Mouse (Mus musculus): ENCODE measurements around the gene March9. TPM values are rescaled to one million over a fixed set of nuclear protein-coding genes. Genes with fewer than 3 reads are reported as not detected.

March9 gene
- polyA plus RNA-seq, 1 experiment from 2014 or later = 0.24 TPM

GRCm38 (mm10) chr10:127090560-127091411 is 30.8 kb upstream of the March9 start:
- Histone ChIP-seq H3K9me3 (no peaks in the 10 kb centered on the region), H3K36me3 (peaks cover 3% of the 10 kb centered on the region), H3K4me1 (peaks cover 30% of the 10 kb centered on the region), H3K4me3 (peak overlapping the region; percentile 39), H3K27me3 (ENCODE audit: insufficient read depth, poor library complexity, severe bottlenecking) (peaks cover 76% of the 10 kb centered on the region), H3K27ac (no peak overlapping the region)
- 9% methylated on average over 57 of the region's 57 CpGs for WGBS
- no peak for DNase-seq (ENCODE audit: low spot score)

GRCm38 (mm10) chr10:127085633-127086032 is 25.6 kb upstream of the March9 start:
- 61% methylated on average over 6 of the region's 6 CpGs for WGBS
- Histone ChIP-seq H3K27ac (no peak overlapping the region), H3K4me1 (peaks cover 27% of the 10 kb centered on the region), H3K27me3 (ENCODE audit: insufficient read depth, poor library complexity, severe bottlenecking) (peaks cover 81% of the 10 kb centered on the region), H3K4me3 (no peak overlapping the region), H3K36me3 (no peaks in the 10 kb centered on the region), H3K9me3 (no peaks in the 10 kb centered on the region)
- no peak for DNase-seq (ENCODE audit: low spot score)

DNA sequence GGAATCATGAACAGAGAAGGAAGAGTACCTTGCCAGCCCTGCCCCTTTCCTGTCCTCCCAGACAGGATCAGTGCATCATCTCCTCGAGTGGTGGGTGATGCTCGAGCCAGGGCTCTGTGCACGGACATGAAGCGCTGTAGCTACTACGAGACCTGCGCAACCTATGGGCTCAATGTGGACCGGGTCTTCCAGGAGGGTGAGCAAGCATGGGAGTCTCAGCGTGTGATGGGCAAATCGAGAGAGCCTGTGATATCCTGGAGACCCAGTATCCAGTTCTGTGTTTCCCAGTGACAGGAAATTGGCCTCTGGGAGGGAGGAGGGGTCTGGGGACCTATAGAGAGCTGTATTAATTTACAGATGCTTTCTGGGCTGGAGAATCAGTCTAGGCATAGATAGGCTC is 25.1 kb upstream of the March9 start:
- peaks cover 32% of the 10 kb centered on the region for H3K4me1 ChIP-seq
- 76% methylated on average over 9 of the region's 9 CpGs for WGBS

GRCm38 (mm10) chr10:127083915-127084306 is 23.9 kb upstream of the March9 start:
- Histone ChIP-seq H3K4me1 (peaks cover 43% of the 10 kb centered on the region), H3K27ac (0 out of 2 replicates have a peak overlapping the region, but pooled peaks have one; percentile 23), H3K9me3 (no peaks in the 10 kb centered on the region), H3K27me3 (ENCODE audit: insufficient read depth, poor library complexity, severe bottlenecking) (peaks cover 81% of the 10 kb centered on the region), H3K36me3 (no peaks in the 10 kb centered on the region), H3K4me3 (no peak overlapping the region)
- no peak for DNase-seq (ENCODE audit: low spot score)
- 50% methylated on average over 5 of the region's 5 CpGs for WGBS

More for the DNA sequence above, 25.1 kb upstream of the March9 start:
- DNase-seq (ENCODE audit: low spot score) = no peak
- no peaks in the 10 kb centered on the region for H3K36me3 ChIP-seq
- peaks cover 81% of the 10 kb centered on the region for H3K27me3 ChIP-seq (ENCODE audit: insufficient read depth, poor library complexity, severe bottlenecking)
- H3K4me3 ChIP-seq = no peak overlapping the region
- no peak overlapping the region for H3K27ac ChIP-seq
- no peaks in the 10 kb centered on the region for H3K9me3 ChIP-seq

GRCm38 (mm10) chr10:127083292-127083914 is 23.4 kb upstream of the March9 start:
- H3K4me3 ChIP-seq = no peak overlapping the region
- H3K9me3 ChIP-seq = no peaks in the 10 kb centered on the region
- peaks cover 81% of the 10 kb centered on the region for H3K27me3 ChIP-seq (ENCODE audit: insufficient read depth, poor library complexity, severe bottlenecking)
- 0 out of 2 replicates have a peak overlapping the region, but pooled peaks have one; percentile 23 for H3K27ac ChIP-seq
- H3K4me1 ChIP-seq = peaks cover 48% of the 10 kb centered on the region
- DNase-seq (ENCODE audit: low spot score) = no peak
- no peaks in the 10 kb centered on the region for H3K36me3 ChIP-seq
- 26% methylated on average over 8 of the region's 8 CpGs for WGBS

DNA sequence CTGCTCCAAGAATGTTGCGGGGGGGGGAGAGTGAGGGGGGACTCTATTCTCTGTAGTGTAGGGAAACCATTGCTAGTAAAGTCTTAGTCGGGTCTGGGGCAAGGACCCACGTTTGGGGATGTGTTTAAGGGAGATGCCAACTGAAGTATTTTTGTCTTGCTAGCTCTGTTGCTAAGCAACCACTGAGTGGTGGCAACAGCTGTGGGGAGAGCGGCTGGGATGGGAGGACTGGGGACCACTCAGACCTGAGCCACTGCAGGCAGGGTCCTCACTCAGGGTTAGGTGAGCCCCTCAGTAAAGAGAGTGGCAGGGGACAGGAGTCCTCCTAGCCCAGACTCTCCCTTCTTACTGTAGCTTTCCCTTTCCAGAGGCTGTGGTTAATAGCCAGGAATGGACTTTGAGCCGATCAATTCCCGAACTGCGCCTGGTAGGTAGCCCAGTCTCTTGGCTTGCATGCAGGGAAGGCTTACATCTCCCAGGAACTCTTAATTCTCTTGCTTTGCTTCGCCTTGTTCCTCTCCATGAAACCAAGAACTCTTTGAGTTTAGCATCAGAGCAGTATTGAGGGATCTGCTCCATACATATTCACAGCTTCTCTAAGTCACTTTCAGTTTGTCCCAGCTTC is 22.1 kb upstream of the March9 start:
- WGBS = 24% methylated on average over 8 of the region's 8 CpGs
- H3K4me3 ChIP-seq = peak overlapping the region; percentile 59; the same call in 1 of the 2 replicates
- peaks cover 51% of the 10 kb centered on the region for H3K4me1 ChIP-seq
- H3K27me3 ChIP-seq (ENCODE audit: insufficient read depth, poor library complexity, severe bottlenecking) = peaks cover 82% of the 10 kb centered on the region
- H3K27ac ChIP-seq = no peak overlapping the region
- H3K36me3 ChIP-seq = no peaks in the 10 kb centered on the region
- H3K9me3 ChIP-seq = no peaks in the 10 kb centered on the region
- DNase-seq (ENCODE audit: low spot score) = no peak

DNA sequence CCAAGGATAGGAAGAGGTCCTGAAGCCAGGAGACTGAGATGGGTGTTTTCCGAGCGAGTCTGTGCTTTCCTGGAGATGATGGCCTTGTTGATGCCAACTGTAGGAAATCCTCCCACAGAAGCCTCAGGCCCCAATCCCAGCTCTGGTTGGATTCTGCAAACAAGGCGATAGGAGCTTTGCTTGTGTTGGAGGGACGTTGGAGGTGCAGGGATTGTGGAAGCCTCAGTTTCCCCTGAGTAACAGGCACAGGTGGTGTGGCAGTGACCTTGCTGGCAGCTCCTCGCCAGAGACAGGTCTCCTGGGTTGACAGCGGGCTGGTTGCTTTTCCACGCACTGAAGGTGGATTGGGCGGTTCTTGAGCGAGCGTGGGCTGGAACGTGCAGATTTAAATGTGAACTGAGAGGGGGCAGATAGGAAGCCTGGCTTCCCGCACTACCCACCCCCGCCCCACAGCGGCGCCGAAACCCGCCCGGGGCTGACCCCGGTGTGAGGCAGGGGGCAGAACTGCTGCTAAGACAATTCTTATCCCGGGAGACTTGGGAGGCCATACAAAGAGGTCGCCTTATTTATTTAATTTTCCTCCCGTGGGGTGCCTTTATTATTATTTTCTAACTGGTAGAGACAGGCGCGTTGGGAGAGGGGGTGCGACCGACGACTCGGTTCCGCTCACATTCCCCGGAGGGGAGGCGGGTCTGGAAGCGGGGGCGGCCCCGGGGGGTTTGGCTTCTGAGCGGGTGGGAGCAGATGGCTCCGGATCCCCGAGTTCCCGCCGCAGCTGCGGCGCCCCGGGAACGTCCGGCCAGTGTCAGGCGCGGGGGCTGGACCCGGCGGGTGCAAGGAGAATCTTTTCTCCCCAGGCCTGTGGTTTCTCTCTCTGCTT is 21.2 kb upstream of the March9 start:
- peak overlapping the region; percentile 59 for H3K4me3 ChIP-seq
- H3K36me3 ChIP-seq = no peaks in the 10 kb centered on the region
- WGBS = 3% methylated on average over 48 of the region's 48 CpGs
- no peaks in the 10 kb centered on the region for H3K9me3 ChIP-seq
- no peak overlapping the region for H3K27ac ChIP-seq
- peaks cover 51% of the 10 kb centered on the region for H3K4me1 ChIP-seq
- H3K27me3 ChIP-seq (ENCODE audit: insufficient read depth, poor library complexity, severe bottlenecking) = peaks cover 87% of the 10 kb centered on the region
- DNase-seq (ENCODE audit: low spot score) = no peak

GRCm38 (mm10) chr10:127079665-127080391 is 19.8 kb upstream of the March9 start:
- no peaks in the 10 kb centered on the region for H3K9me3 ChIP-seq
- H3K27ac ChIP-seq = no peak overlapping the region
- no peaks in the 10 kb centered on the region for H3K36me3 ChIP-seq
- H3K4me3 ChIP-seq = peak overlapping the region; percentile 59
- DNase-seq (ENCODE audit: low spot score) = no peak
- WGBS = 2% methylated on average over 67 of the region's 70 CpGs
- peaks cover 51% of the 10 kb centered on the region for H3K4me1 ChIP-seq
- peaks cover 98% of the 10 kb centered on the region for H3K27me3 ChIP-seq (ENCODE audit: insufficient read depth, poor library complexity, severe bottlenecking)

DNA sequence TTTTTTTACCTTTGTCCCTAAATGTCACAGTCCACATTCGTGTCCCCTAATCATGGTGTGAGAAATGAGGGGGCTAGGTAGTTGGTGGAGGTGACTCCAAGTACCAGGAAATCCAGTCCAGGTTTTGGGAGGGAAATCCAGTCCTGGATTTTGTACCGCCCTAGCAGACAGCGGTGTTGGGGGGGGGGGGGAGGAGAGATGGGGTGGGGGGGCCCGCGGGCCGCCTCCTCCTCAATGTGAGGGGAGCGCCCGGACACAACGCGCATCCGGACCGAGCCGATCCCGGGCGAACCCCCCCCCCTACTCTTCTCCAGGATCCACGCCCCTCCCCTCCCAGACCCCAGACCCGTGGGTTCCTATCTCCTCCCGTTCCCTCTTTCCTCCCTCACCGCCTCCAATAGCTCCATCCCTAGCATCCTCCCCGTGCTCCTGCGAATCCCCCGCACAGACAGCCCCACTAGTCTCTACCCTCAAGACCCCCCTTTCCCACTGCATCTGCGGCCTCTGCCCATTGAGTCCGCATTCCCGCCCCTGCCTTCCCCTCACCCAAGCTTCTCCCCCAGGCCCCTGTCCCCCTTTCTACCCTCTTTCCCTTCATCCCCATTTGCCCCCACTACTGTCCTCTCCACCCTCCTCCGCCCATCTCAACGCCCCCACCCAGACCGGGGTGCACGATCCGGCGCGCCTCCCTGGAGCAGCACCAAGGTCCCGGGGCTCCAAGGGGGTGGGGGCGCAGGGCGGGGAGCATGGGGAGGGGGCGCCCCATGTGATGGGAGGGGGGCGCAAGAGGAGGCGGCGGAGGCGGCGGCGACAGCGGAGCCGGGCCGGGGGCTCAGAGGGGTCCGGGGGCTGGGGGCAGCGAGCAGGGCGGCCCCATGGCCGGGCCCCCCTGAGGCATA is 18.9 kb upstream of the March9 start:
- no peak for DNase-seq (ENCODE audit: low spot score)
- peaks cover 92% of the 10 kb centered on the region for H3K27me3 ChIP-seq (ENCODE audit: insufficient read depth, poor library complexity, severe bottlenecking)
- peaks cover 51% of the 10 kb centered on the region for H3K4me1 ChIP-seq
- peak overlapping the region; percentile 67 for H3K27ac ChIP-seq
- WGBS = under 1% methylated on average over 47 of the region's 49 CpGs
- peak overlapping the region; percentile 59 for H3K4me3 ChIP-seq
- H3K36me3 ChIP-seq = no peaks in the 10 kb centered on the region
- H3K9me3 ChIP-seq = no peaks in the 10 kb centered on the region

DNA sequence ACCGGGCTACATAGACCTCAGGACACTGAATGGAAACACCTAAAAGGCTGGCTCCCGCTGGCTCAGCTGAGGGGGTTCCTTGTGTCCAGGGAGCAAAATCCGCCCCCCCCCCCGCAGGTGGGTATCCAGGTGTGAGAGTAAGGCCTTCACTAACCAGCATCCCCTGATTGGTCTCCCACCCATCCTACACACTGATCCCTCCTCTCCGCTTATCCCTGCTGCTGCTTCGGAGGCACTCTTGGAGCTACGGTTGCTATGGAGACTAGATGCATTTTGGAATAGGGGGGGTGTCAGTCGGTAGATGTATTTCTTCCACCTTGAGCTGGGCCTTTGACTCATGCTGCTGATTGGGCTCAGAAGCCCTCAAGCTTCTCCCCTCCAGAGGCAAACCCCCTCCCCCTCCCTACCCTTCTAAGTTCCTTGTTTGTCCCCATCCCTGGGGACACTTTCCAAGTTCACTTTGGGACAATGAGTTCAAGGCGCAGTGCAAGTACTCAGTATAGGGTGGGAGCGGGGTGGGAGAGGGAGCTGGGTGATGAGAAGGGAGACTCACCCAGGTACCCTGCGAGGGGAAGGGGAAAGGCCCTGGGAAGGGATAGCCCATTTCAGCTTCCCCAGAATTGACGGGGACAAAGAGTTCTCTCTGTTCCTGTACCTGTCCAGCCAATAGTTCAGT is 18.2 kb upstream of the March9 start:
- WGBS = 4% methylated on average over 12 of the region's 12 CpGs
- DNase-seq (ENCODE audit: low spot score) = no peak
- Histone ChIP-seq H3K27ac (no peak overlapping the region), H3K4me1 (peaks cover 45% of the 10 kb centered on the region), H3K36me3 (no peaks in the 10 kb centered on the region), H3K27me3 (ENCODE audit: insufficient read depth, poor library complexity, severe bottlenecking) (peaks cover 84% of the 10 kb centered on the region), H3K4me3 (peak overlapping the region; percentile 59), H3K9me3 (no peaks in the 10 kb centered on the region)

GRCm38 (mm10) chr10:127077515-127077914 is 17.5 kb upstream of the March9 start:
- Histone ChIP-seq H3K4me3 (no peak overlapping the region), H3K27me3 (ENCODE audit: insufficient read depth, poor library complexity, severe bottlenecking) (peaks cover 78% of the 10 kb centered on the region), H3K4me1 (peaks cover 41% of the 10 kb centered on the region), H3K9me3 (no peaks in the 10 kb centered on the region), H3K36me3 (no peaks in the 10 kb centered on the region), H3K27ac (no peak overlapping the region)
- WGBS = 5% methylated on average over 10 of the region's 10 CpGs
- no peak for DNase-seq (ENCODE audit: low spot score)
